Mouse (Mus musculus) urinary bladder, postnatal 14 days (tissue): Measurements from ENCODE around the gene Cltb.
"Not testable (repeated sequence)": the region's sequence is repeated elsewhere in the genome, so short reads cannot be mapped to it uniquely, and the experiment has no call there.

Experiments
- DNase-seq: peaks from one replicate; pipeline ENCODE4 v3.0.0; 2021; ENCODE audit warnings: low spot score

The Cltb gene

GRCm38 (mm10) chr13:54610972-54611754, at the start of gene Cltb:
Gene Cltb, minus strand, starts transcription at chr13:54611344.
- DNase-seq = peak; percentile 91

- no peak for DNase-seq
These were observed 49.7 kb upstream of the Cltb start for GRCm38 (mm10) chr13:54660877-54661276.

- DNase-seq = no peak
These were observed 39.3 kb upstream of the Cltb start for GRCm38 (mm10) chr13:54650461-54650860.

GRCm38 (mm10) chr13:54635011-54635410, 23.9 kb upstream of the Cltb start:
- DNase-seq = no peak

- DNase-seq = no peak
These were observed 21.7 kb upstream of the Cltb start for GRCm38 (mm10) chr13:54632731-54633277.

GRCm38 (mm10) chr13:54629128-54629527, 18.0 kb upstream of the Cltb start:
- DNase-seq = peak; percentile 30

- no peak for DNase-seq
These were observed 10.9 kb upstream of the Cltb start for GRCm38 (mm10) chr13:54621960-54622521.

GRCm38 (mm10) chr13:54621155-54621932, 10.2 kb upstream of the Cltb start, which contains the start of gene Faf2:
Gene Faf2, plus strand, starts transcription at chr13:54621784.
- DNase-seq = peak; percentile 98

- no peak for DNase-seq
These were observed 5.9 kb upstream of the Cltb start for GRCm38 (mm10) chr13:54616998-54617397.

- no peak for DNase-seq
These were observed 5.2 kb upstream of the Cltb start for GRCm38 (mm10) chr13:54616307-54616706.

GRCm38 (mm10) chr13:54613141-54613540, 2.0 kb upstream of the Cltb start:
- DNase-seq = not testable (repeated sequence)

- DNase-seq = no peak
These were observed 552 bp downstream of the Cltb start for GRCm38 (mm10) chr13:54610613-54610971.

GRCm38 (mm10) chr13:54609301-54609700, 1.8 kb downstream of the Cltb start:
- no peak for DNase-seq

GRCm38 (mm10) chr13:54608666-54609065, 2.5 kb downstream of the Cltb start:
- no peak for DNase-seq

GRCm38 (mm10) chr13:54608002-54608401, 3.1 kb downstream of the Cltb start:
- DNase-seq = no peak

- DNase-seq = no peak
These were observed 3.9 kb downstream of the Cltb start for GRCm38 (mm10) chr13:54607204-54607603.

GRCm38 (mm10) chr13:54605426-54605825, 5.7 kb downstream of the Cltb start:
- DNase-seq = no peak

GRCm38 (mm10) chr13:54604221-54604620, 6.9 kb downstream of the Cltb start:
- no peak for DNase-seq

- no peak for DNase-seq
These were observed 7.6 kb downstream of the Cltb start for GRCm38 (mm10) chr13:54603501-54603900.

GRCm38 (mm10) chr13:54602639-54603111, 8.5 kb downstream of the Cltb start:
- DNase-seq = no peak

- no peak for DNase-seq
These were observed 12.5 kb downstream of the Cltb start for GRCm38 (mm10) chr13:54598622-54599143.

- no peak for DNase-seq
These were observed 14.3 kb downstream of the Cltb start for GRCm38 (mm10) chr13:54596870-54597269.
